Mouse (Mus musculus) testis, adult 2 months (tissue): ENCODE measurements around the gene Kcnip4.

Source experiments
- CTCF ChIP-seq: fragments of 200-500 bp; IDR thresholded peaks from 2 replicates; pipeline ENCODE4 v1.5.1; 2012; ENCODE audit warnings: low read depth, mild to moderate bottlenecking, inconsistent platforms, low read length, moderate library complexity; ENCODE audit not compliant: control insufficient read depth, insufficient read depth, insufficient replicate concordance
- POLR2A ChIP-seq: fragments of 200-500 bp; IDR thresholded peaks from 2 replicates; pipeline ENCODE4 v1.6.1; 2012; ENCODE audit warnings: low read depth, mild to moderate bottlenecking, inconsistent platforms, low read length, moderate library complexity; ENCODE audit not compliant: control insufficient read depth

DNA sequence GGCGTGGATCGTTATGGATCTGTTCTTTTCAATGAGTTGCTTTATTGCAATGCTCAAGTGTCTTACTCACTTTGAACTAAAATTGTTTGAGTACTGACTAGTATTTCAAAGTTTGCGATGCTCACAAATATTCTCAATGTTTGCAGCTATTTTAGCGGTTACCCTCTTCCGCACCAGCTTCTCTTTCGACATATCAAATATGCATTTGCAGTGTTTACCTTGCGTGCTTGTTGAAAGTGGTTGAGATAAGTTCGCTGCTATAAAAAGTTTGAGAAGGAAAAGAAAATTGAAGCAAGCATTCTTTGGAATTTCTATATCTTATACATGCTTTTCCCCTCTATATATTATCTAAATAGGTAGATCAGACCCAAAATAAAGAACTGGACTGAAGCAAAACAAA is 634.5 kb downstream of the Kcnip4 start:
- TF ChIP-seq CTCF (no peak), POLR2A (no peak)
